Mouse (Mus musculus): ENCODE measurements around the gene Igfbp3. TPM values are rescaled to one million over a fixed set of nuclear protein-coding genes. Genes with fewer than 3 reads are reported as not detected.
A peak's percentile ranks its signal among the peaks of the same experiment; 100 is the strongest.

Gene Igfbp3
- total RNA-seq, 2 experiments from 2014 or later, result 5.8 to 7.4 TPM

DNA sequence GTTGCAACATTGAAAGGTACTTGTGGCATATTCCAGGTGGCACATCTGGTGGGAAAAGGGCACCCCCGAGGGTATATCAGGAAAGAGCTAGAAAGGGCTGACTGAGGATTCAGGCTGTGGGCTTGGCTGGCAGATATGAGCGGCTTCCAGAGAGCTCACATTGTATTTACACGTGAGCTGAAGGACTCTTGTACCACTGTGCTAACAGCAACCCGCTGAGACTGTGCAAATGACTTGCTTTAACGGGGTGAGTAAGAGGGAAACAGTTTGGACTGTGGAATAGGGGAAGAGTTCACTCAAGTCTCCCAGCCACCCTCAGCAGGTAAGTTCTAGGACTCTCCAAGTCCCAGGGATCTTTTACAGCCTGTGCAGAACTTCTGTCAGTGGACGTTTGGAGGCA, 40.1 kb downstream of the Igfbp3 start:
- DNase-seq (ENCODE audit: low spot score in 2 of 2), result no peak

DNA sequence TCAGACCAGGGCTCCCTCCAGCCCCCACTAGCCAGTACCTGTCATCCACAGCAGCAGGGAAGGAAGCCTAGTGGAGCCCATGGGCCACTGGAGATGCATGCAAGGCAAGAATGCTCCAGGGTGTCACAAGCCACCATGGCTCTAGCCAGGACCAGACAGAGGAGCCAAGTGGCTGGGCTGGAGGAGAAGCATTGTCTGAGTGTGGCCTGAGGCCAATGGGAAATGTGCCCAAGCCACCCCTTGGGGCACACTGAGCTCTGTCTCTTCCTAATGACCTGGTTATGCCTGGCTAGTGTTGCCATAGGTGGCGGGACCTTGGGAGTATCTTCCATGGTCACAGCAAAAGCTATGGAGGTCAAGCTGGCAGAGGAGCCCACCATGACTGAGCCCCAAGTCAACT, 44.1 kb downstream of the Igfbp3 start:
- no peak for DNase-seq (ENCODE audit: low spot score in 2 of 2)

DNA sequence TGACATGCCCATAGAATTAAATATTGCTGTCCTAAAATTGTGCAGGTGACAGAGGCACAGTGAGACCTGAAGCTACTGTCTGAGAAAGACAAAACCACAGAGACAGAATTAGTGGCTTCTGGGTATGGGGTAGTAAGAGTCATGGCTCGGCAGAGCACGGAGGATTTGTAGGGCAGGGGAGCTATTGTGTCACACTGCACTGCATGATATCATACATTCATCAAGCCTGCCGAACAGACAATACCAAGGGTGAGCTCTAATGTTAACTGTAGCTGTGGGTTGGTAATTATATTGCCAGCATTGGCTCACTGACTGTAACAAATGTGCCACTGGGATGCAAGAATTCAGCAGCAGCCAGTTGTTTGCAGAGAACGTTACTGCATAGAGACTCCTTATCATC, 49.3 kb downstream of the Igfbp3 start:
- DNase-seq (ENCODE audit: low spot score in 2 of 2), result no peak

DNA sequence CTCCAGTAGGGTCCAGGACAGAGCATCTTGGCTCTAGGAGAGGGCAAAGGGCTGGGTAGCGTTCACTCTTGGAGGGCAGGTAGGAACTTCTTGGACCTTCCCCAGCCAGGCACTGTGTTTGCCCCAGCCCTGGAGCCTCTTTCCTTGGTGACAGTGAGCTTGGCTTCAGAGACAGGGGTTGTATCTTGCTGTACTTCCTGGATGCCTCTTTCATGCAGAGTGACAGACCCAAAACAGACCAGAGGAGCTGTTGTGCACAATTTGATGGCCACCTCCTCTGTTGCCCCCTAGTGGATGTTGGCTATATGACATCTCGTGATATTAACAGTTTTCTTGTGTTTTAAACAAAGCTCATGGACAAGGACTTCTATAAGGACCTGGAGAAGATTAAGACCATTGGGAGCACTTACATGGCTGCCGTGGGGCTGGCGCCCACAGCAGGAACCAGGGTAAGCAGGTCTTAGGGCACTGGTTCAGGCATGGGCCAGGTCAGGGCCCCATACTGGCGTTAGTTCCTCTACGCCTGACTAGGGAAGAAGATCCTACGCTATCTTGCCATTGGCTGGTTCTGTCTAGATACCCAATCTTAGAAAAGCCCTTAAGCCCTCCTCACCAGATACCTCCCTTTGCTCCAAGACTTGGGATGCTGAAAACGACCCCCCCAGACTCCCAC, 52.1 kb downstream of the Igfbp3 start:
- DNase-seq (ENCODE audit: low spot score in 2 of 2), result peak in 1 of 2 experiments; percentile 47

DNA sequence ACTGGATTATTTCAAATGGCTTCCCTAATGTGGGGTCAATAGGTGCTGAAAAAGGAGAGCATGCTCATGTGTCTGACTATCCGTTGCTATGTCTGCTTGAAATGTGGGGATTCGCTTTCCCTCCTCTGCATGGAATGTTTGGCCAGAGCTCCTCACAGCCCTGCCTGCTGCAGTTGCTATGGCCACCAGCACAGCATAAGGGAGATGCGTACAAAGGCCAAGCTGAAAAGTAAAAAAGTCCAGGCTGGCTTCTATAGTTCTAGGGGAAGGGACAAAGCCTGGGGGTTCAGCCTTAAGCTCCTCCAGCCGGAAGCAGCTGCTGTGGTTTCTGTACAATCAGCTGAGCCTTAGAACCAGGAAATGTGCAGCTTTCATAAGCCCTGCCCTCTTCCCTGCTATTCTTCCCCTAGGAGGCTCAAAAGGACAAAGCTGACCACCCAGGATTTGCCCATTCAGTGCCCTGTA, 53.1 kb downstream of the Igfbp3 start:
- no peak for DNase-seq (ENCODE audit: low spot score in 2 of 2)

DNA sequence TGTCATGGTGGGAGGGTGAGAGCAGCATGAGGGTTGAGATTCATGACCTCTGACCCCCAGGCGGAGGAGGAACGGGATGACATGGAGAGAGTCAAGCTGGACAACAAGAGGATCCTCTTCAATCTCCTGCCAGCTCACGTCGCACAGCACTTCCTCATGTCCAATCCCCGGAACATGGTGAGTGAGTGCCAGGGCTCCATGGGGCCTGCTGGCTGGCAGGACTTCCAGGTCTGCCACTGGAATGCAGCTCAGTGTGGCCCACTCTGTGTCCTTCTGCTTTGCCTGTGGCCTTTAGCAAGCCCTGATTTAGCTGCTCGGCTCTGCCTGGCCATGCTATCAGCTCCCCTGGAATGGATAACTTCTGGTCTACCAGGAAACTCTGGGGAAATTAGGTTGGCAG, 53.6 kb downstream of the Igfbp3 start:
- DNase-seq (ENCODE audit: low spot score in 2 of 2), result no peak

DNA sequence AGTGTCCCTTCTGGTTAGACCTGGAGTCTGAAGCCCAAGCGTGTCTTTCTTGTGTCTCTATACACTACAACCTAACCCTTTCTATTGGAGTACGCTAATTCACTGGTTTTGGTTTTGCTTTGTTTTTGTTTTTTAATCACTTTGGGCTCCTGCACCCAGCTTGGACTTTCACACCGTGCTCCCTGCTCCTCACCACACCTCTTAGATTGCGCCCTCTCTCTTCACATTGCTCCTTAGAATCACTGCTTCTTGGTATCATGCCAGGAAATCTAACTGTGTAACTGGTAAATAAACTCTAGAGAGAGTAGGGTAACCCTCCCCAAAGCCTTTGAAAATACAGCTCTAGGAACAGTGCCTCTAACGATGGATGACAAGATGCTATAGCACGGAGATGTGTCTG, 55.5 kb downstream of the Igfbp3 start:
- DNase-seq (ENCODE audit: low spot score in 2 of 2), result no peak

DNA sequence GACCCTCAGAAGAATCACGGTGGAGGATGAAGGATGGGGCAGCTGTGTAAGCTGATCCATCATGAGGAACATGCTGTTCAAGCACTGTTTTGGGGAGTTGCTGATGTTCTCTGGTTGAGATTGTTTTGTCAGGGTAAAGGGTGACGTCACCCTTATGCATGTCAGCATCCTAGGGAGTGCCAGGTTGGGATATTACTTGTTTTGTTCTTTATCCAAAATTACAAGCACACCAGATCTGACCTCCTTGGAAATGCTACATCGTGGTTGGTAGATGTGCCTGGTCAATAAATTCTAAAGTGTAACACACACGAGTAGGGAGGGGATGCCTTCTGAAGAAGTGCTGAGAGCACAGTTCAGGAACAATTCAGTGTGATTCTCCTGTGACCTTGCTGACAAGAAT, 57.3 kb downstream of the Igfbp3 start:
- no peak for DNase-seq (ENCODE audit: low spot score in 2 of 2)

Other genes with a start within 250 kb of the Igfbp3 start
- gene Adcy1, start 150.4 kb downstream of the Igfbp3 start, total RNA-seq (2021), result 100 to 1,000 TPM; 276 to 285 TPM
- not detected for gene Gm11985, start 25.4 kb downstream of the Igfbp3 start, total RNA-seq (2021)
- not detected for gene Igfbp1, start 16.1 kb downstream of the Igfbp3 start, total RNA-seq (2021)